Mouse (Mus musculus) adrenal gland (tissue): ENCODE data around the gene Fut2.

ENCODE experiments used
- intact Hi-C: fragments of 180-260 bp; cut with DNase I; formaldehyde crosslinking; loops from one replicate; pipeline ENCODE4 v1.15.1; 2025

Gene Fut2

GRCm38 (mm10) chr7:45640191-45640957, 25.8 kb downstream of the Fut2 start:
- intact Hi-C loops: loop anchor here (5.0 kb wide), 1 partner anchor 42 kb away; the partner anchor contains the start of gene Ntn5

- intact Hi-C loops: loop anchor here (5.0 kb wide), 1 partner anchor 43 kb away; the partner anchor contains the start of gene Ntn5
Measured at GRCm38 (mm10) chr7:45639561-45640027, 26.6 kb downstream of the Fut2 start, which contains the start of gene Mamstr. Gene Mamstr, plus strand, starts transcription at chr7:45639977.

GRCm38 (mm10) chr7:45638623-45639401, 27.4 kb downstream of the Fut2 start:
- intact Hi-C loops: no loop called here

- intact Hi-C loops: no loop called here
Measured at GRCm38 (mm10) chr7:45637710-45638109, 28.5 kb downstream of the Fut2 start.

GRCm38 (mm10) chr7:45635711-45636688, 30.2 kb downstream of the Fut2 start:
- intact Hi-C loops: no loop called here

GRCm38 (mm10) chr7:45634946-45635681, 31.1 kb downstream of the Fut2 start:
- intact Hi-C loops: no loop called here

GRCm38 (mm10) chr7:45632499-45632898, 33.7 kb downstream of the Fut2 start:
- intact Hi-C loops: no loop called here

- intact Hi-C loops: no loop called here
Measured at GRCm38 (mm10) chr7:45630064-45630907, 35.9 kb downstream of the Fut2 start.

GRCm38 (mm10) chr7:45628364-45629294, 37.6 kb downstream of the Fut2 start:
- intact Hi-C loops: no loop called here

GRCm38 (mm10) chr7:45627261-45627660, 38.9 kb downstream of the Fut2 start, which contains the start of gene Rasip1:
Gene Rasip1, plus strand, starts transcription at chr7:45627488.
- intact Hi-C loops: no loop called here

- intact Hi-C loops: no loop called here
Measured at GRCm38 (mm10) chr7:45626571-45627076, 39.6 kb downstream of the Fut2 start.

- intact Hi-C loops: no loop called here
Measured at GRCm38 (mm10) chr7:45625481-45625880, 40.7 kb downstream of the Fut2 start.

GRCm38 (mm10) chr7:45624718-45625117, 41.5 kb downstream of the Fut2 start:
- intact Hi-C loops: no loop called here

GRCm38 (mm10) chr7:45623507-45623906, 42.7 kb downstream of the Fut2 start:
- intact Hi-C loops: no loop called here

GRCm38 (mm10) chr7:45621443-45621842, 44.8 kb downstream of the Fut2 start, which contains the start of gene Izumo1:
Gene Izumo1, plus strand, starts transcription at chr7:45621811.
- intact Hi-C loops: no loop called here

- intact Hi-C loops: no loop called here
Measured at GRCm38 (mm10) chr7:45619592-45619991, 46.6 kb downstream of the Fut2 start.

GRCm38 (mm10) chr7:45618316-45618715, 47.9 kb downstream of the Fut2 start:
- intact Hi-C loops: no loop called here
